Mouse (Mus musculus) forebrain, embryonic 10.5 days (tissue): ENCODE results near the gene Scml4. TPM values are rescaled to one million over a fixed set of nuclear protein-coding genes. Genes with fewer than 3 reads are reported as not detected.
A peak's percentile ranks its signal among the peaks of the same experiment; 100 is the strongest.

Experiments
- DNase-seq: peaks from one replicate; pipeline ENCODE4 v3.0.0-alpha.2; 2017; ENCODE audit warnings: low spot score; ENCODE audit errors: extremely low spot score
- H3K27ac ChIP-seq: fragments of 300-500 bp; sonication (generic); 2 replicates; pipeline ENCODE4 v1.5.1; 2016; ENCODE audit warnings: mild to moderate bottlenecking
- H3K27me3 ChIP-seq: fragments of 300-500 bp; sonication (generic); 2 replicates; pipeline ENCODE4 v1.6.1; 2016; ENCODE audit warnings: mild to moderate bottlenecking; ENCODE audit not compliant: poor library complexity, severe bottlenecking
- H3K36me3 ChIP-seq: fragments of 300-500 bp; sonication (generic); replicated peaks from 2 replicates; pipeline ENCODE4 v1.6.1; 2016; ENCODE audit warnings: mild to moderate bottlenecking, moderate library complexity
- H3K4me1 ChIP-seq: fragments of 300-500 bp; sonication (generic); 2 replicates; pipeline ENCODE4 v1.6.1; 2016
- H3K4me3 ChIP-seq: fragments of 300-500 bp; sonication (generic); 2 replicates; pipeline ENCODE4 v1.5.1; 2016; ENCODE audit warnings: mild to moderate bottlenecking, moderate library complexity
- H3K9me3 ChIP-seq: fragments of 300-500 bp; sonication (generic); 2 replicates; pipeline ENCODE4 v1.6.1; 2016; ENCODE audit warnings: mild to moderate bottlenecking, moderate library complexity
- WGBS: fragments of 180-500 bp; shearing (Covaris S2); methylation state at CpG from one replicate; pipeline ENCODE4 v1.1.7; 2016; 5-methylcytosine and 5-hydroxymethylcytosine counted together
- polyA plus RNA-seq: library from polyadenylated mRNA; unstranded; fragments of >200 nt; fragmentation: Nextera tagmentation; extraction: Ambion mirVana; gene quantifications from 2 replicates; pipeline ENCODE4 v1.2.1, GENCODE M21; 2016

The Scml4 gene
- polyA plus RNA-seq, 1 experiment from 2014 or later: 0.19 TPM

GRCm38 (mm10) chr10:42942300-42942699 lies 82.1 kb downstream of the Scml4 start:
- DNase-seq: no peak
- H3K36me3 ChIP-seq: no peaks in the 10 kb centered on the region
- H3K9me3 ChIP-seq: no peaks in the 10 kb centered on the region
- H3K4me3 ChIP-seq: no peak overlapping the region
- peaks cover 19% of the 10 kb centered on the region for H3K4me1 ChIP-seq
- peaks cover 19% of the 10 kb centered on the region for H3K27me3 ChIP-seq
- H3K27ac ChIP-seq: no peak overlapping the region
- 88% methylated on average over 3 of the region's 3 CpGs for WGBS

- 54% methylated on average over 4 of the region's 4 CpGs for WGBS
Observed at GRCm38 (mm10) chr10:42945316-42945715, 85.1 kb downstream of the Scml4 start.

GRCm38 (mm10) chr10:42947336-42947735 lies 87.2 kb downstream of the Scml4 start:
- Histone ChIP-seq H3K9me3 (no peaks in the 10 kb centered on the region), H3K36me3 (no peaks in the 10 kb centered on the region), H3K27ac (no peak overlapping the region), H3K27me3 (peaks cover 17% of the 10 kb centered on the region; the same call in 1 of the 2 replicates), H3K4me1 (peaks cover 32% of the 10 kb centered on the region), H3K4me3 (no peak overlapping the region)
- WGBS: 91% methylated on average over 5 of the region's 5 CpGs
- no peak for DNase-seq

More at GRCm38 (mm10) chr10:42945316-42945715, 85.1 kb downstream of the Scml4 start:
- Histone ChIP-seq H3K36me3 (no peaks in the 10 kb centered on the region), H3K9me3 (no peaks in the 10 kb centered on the region), H3K4me3 (no peak overlapping the region), H3K27me3 (peaks cover 20% of the 10 kb centered on the region), H3K27ac (no peak overlapping the region), H3K4me1 (peaks cover 28% of the 10 kb centered on the region)
- DNase-seq: no peak

- H3K27me3 ChIP-seq: peaks cover 27% of the 10 kb centered on the region
- 2% methylated on average over 7 of the region's 8 CpGs for WGBS
- no peaks in the 10 kb centered on the region for H3K36me3 ChIP-seq
- H3K4me3 ChIP-seq: peak overlapping the region; percentile 40
- H3K27ac ChIP-seq: peak overlapping the region; percentile 66
- DNase-seq: peak; percentile 71
- H3K9me3 ChIP-seq: no peaks in the 10 kb centered on the region
- H3K4me1 ChIP-seq: peaks cover 32% of the 10 kb centered on the region
Observed at GRCm38 (mm10) chr10:42950252-42950751, 90.1 kb downstream of the Scml4 start.

- Histone ChIP-seq H3K27ac (no peak overlapping the region), H3K4me3 (no peak overlapping the region), H3K27me3 (peaks cover 37% of the 10 kb centered on the region), H3K4me1 (peaks cover 32% of the 10 kb centered on the region), H3K9me3 (no peaks in the 10 kb centered on the region), H3K36me3 (no peaks in the 10 kb centered on the region)
- WGBS: 88% methylated on average over 20 of the region's 20 CpGs
- DNase-seq: no peak
Observed at GRCm38 (mm10) chr10:42951078-42952045, 91.2 kb downstream of the Scml4 start.

- WGBS: 64% methylated on average over 9 of the region's 9 CpGs
- Histone ChIP-seq H3K4me1 (peaks cover 32% of the 10 kb centered on the region), H3K4me3 (no peak overlapping the region), H3K9me3 (no peaks in the 10 kb centered on the region), H3K36me3 (no peaks in the 10 kb centered on the region), H3K27me3 (peaks cover 40% of the 10 kb centered on the region), H3K27ac (no peak overlapping the region)
- no peak for DNase-seq
Observed at GRCm38 (mm10) chr10:42952046-42952420, 91.9 kb downstream of the Scml4 start.

- WGBS: 78% methylated on average over 5 of the region's 5 CpGs
- peaks cover 46% of the 10 kb centered on the region for H3K4me1 ChIP-seq
- DNase-seq: no peak
Observed at GRCm38 (mm10) chr10:42953601-42954000, 93.4 kb downstream of the Scml4 start.

GRCm38 (mm10) chr10:42955205-42955604 lies 95.0 kb downstream of the Scml4 start:
- Histone ChIP-seq H3K36me3 (no peaks in the 10 kb centered on the region), H3K4me3 (no peak overlapping the region), H3K4me1 (peaks cover 42% of the 10 kb centered on the region), H3K9me3 (no peaks in the 10 kb centered on the region), H3K27ac (no peak overlapping the region), H3K27me3 (peaks cover 47% of the 10 kb centered on the region)
- DNase-seq: no peak
- 92% methylated on average over 3 of the region's 3 CpGs for WGBS

More at GRCm38 (mm10) chr10:42953601-42954000, 93.4 kb downstream of the Scml4 start:
- H3K27me3 ChIP-seq: peaks cover 48% of the 10 kb centered on the region
- no peaks in the 10 kb centered on the region for H3K9me3 ChIP-seq
- no peak overlapping the region for H3K4me3 ChIP-seq
- H3K36me3 ChIP-seq: no peaks in the 10 kb centered on the region
- H3K27ac ChIP-seq: no peak overlapping the region

- 10% methylated on average over 21 of the region's 21 CpGs for WGBS
- Histone ChIP-seq H3K27ac (peak overlapping the region; percentile 74), H3K36me3 (no peaks in the 10 kb centered on the region), H3K4me1 (peaks cover 33% of the 10 kb centered on the region), H3K4me3 (peak overlapping the region; percentile 50), H3K9me3 (no peaks in the 10 kb centered on the region), H3K27me3 (peaks cover 47% of the 10 kb centered on the region)
- DNase-seq: peak; percentile 78
Observed at GRCm38 (mm10) chr10:42957881-42958651, 97.9 kb downstream of the Scml4 start.

- H3K4me3 ChIP-seq: peak overlapping the region; percentile 50; the same call in 1 of the 2 replicates
- peaks cover 33% of the 10 kb centered on the region for H3K4me1 ChIP-seq
- no peaks in the 10 kb centered on the region for H3K36me3 ChIP-seq
- no peaks in the 10 kb centered on the region for H3K9me3 ChIP-seq
- peak overlapping the region; percentile 74; the same call in 1 of the 2 replicates for H3K27ac ChIP-seq
- peaks cover 47% of the 10 kb centered on the region for H3K27me3 ChIP-seq
- 49% methylated on average over 4 of the region's 4 CpGs for WGBS
- no peak for DNase-seq
Observed at GRCm38 (mm10) chr10:42958686-42959085, 98.5 kb downstream of the Scml4 start.

GRCm38 (mm10) chr10:42961771-42962170 lies 101.6 kb downstream of the Scml4 start:
- Histone ChIP-seq H3K36me3 (no peaks in the 10 kb centered on the region), H3K27ac (peak overlapping the region; percentile 22; the same call in 1 of the 2 replicates), H3K4me1 (peaks cover 33% of the 10 kb centered on the region), H3K27me3 (peaks cover 22% of the 10 kb centered on the region), H3K4me3 (no peak overlapping the region), H3K9me3 (peaks cover 1% of the 10 kb centered on the region; the same call in 1 of the 2 replicates)
- WGBS: 67% methylated on average over 6 of the region's 6 CpGs
- no peak for DNase-seq

GRCm38 (mm10) chr10:42962181-42962601 lies 102.0 kb downstream of the Scml4 start:
- DNase-seq: no peak
- H3K9me3 ChIP-seq: peaks cover 5% of the 10 kb centered on the region; the same call in 1 of the 2 replicates
- no peaks in the 10 kb centered on the region for H3K36me3 ChIP-seq
- no peak overlapping the region for H3K4me3 ChIP-seq
- H3K27me3 ChIP-seq: peaks cover 18% of the 10 kb centered on the region
- peak overlapping the region; percentile 22; the same call in 1 of the 2 replicates for H3K27ac ChIP-seq
- H3K4me1 ChIP-seq: peaks cover 33% of the 10 kb centered on the region
- 84% methylated on average over 6 of the region's 6 CpGs for WGBS
